Mouse (Mus musculus): ENCODE data around the gene Phrf1.

Phrf1 gene

DNA sequence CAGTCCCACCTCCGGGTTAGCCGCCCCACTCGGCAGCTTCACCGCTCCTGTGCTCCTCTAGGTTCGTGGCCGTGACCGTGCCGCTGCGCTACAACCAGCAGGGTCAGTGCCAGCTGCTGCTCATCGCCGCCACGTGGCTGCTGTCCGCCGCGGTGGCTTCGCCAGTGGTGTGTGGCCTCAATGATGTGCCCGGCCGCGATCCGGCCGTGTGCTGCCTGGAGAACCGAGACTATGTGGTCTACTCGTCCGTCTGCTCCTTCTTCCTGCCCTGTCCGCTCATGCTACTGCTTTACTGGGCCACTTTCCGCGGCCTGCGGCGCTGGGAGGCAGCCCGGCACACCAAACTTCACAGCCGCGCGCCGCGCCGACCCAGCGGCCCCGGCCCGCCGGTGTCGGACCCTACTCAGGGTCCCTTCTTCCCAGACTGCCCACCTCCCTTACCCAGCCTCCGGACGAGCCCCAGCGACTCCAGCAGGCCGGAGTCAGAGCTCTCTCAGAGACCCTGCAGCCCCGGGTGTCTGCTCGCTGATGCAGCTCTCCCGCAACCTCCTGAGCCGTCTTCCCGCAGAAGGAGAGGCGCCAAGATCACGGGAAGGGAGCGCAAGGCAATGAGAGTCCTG is 65.4 kb downstream of the Phrf1 start:
- peak; percentile 36 to 52 for DNase-seq

DNA sequence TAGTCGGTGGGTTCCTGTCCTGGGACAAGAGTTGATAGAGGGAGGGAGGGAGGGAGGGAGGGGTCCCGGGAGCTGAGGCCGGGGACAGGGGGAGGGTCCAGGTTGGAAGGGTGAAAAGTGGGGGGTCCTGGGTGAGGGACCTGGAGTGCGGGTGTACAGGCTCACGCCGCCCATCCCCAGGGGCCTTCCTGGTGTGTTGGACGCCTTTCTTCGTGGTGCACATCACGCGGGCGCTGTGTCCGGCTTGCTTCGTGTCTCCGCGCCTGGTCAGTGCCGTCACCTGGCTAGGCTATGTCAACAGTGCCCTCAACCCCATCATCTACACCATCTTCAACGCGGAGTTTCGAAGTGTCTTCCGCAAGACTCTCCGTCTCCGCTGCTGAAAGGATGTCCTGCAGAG is 65.9 kb downstream of the Phrf1 start:
- no peak for DNase-seq

DNA sequence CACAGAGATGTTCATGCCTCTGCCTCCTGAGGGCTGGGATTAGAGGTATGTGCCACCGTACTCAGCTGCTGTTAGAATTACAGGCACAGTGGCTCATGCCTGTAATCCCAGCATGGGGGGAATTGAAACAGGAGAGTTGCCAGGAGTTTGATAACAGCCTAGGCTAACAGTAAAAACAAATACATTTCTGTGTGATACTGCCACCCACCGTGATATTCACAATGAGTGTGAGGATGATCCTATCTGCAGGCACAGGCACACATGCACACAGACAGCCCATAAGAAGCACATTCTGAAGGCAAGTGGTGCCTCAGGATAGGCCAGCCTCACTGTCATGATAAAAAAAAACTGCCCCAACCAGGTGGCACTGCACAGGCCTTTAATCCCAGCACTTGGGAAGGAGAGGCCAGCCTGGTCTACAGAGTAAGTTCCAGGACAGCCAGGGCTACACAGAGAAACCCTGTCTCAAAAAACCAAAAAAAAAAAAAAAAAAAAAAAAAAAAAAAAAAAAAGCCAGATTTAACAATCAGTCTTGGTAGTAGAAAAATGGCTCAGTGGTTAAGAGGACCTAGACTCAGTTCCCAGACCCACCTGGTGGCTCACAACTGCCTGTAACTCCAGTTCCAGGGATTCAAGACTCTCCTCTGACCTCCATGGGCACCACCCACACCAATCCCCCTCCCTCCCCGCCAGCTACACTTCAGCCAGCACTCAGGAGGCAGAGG is 69.5 kb downstream of the Phrf1 start:
- peak; percentile 39 to 45 for DNase-seq

DNA sequence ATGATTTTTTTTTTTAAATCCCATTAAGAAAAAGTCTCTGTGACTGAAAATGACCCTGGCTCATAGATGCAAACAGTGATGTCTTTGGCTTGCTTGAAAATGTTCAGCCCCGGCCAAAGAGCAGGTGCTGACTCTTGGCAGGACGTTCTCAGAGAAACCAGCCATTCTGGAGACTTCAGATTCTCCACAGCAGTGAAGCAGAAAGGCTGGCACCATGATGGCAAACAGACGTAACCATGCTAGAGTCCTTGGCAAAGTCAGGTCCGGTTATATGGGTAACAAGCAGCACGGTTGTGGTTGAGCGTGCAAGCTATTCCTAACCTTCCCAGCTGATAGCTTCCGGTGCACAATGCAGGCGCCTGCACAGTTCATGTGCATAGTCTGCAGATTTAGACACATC is 70.6 kb downstream of the Phrf1 start:
- peak; percentile 80 to 85 for DNase-seq

DNA sequence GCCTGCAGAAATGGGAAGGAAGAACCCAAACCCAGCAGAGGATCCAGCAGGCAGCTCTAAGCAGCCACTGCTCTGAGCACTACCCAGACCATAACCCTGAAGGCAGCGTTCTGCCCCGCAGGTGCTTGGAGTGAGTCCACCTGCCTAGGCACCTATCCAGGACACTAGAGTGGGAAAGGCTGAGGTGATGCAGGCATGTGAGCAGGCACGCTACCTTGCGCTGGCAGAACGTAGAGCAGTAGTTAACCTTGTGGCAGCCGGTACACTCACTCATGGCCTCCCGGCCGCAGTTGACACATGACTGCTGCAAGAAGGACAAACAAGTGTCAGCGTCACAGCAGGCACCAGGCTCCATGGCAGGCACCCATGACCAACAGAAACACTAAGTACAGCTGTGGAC is 72.8 kb downstream of the Phrf1 start:
- DNase-seq = peak; percentile 86 to 89

DNA sequence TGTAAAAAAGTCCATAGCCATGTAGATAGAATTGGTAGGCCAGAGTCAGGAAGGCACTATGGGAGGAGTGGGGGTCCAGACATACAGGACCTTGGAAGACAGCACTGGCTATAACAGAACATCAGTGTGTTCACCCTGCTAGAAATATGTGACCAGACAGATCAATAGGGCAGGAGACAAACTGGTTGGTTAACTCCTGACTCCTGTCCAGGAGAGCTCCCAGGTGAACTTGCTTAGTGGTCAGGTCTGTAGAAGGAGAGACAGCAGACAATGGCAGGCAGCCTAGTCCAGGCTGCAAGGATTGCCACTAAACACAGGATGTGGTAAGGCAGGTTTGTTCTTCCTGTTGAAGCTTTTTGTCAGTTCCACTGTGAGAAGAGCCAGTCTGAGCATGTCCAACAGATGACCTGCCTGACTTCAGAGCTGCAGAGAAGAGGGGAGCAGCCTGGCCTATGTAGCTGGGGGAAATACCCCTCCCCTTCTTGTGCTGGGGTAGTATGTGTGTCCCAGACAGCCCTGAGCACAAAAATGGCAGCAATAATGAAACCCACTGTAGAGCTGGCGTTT is 74.2 kb downstream of the Phrf1 start:
- no peak for DNase-seq

DNA sequence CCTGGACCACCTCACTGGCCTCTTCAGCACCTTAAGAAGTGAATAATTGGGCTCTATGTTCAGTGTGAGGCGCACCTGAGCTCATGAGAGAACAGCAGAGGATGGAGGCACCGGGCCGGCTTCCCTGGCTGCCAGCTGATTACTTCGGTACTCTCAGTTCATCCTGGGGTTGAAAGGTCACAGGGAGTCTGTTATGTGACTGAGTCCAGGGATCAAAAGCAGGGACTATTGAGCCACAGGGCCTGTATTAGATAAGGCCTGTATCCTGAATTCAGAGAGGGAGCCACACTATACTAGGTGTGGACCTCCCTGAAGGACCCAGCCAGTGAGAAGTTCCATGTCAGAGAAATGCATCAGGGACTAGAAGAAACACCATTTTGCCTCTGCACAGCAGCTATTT is 76.0 kb downstream of the Phrf1 start:
- no peak for DNase-seq

Measured in cerebellum, postnatal 14 days (tissue).